Comparison of ENCODE assay signal across 8 mouse cellular contexts in the genomic region with DNA sequence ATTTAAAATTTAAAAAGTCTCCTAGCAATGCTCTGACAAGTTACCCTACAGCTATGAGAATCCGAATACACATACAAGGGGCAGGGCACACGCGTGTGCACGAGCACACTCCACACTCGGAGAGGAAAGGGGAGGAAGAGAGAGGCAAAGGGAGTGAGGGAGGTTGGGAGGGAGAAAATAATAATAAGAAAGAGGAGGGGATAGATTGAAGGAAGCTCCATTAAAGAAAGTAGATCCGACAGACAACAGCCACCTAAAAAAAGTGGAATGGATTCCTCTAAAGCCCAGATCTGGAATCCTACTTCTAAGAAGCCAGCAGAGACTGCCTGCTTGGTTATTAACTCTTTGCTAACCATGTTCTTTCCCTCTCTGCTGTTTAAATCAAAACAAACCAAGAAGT. TPM values are rescaled to one million over a fixed set of nuclear protein-coding genes. Genes with fewer than 3 reads are reported as not detected.
DNase-seq lines count a peak whose midpoint lies in the region; ATAC-seq and TF ChIP-seq lines count a peak whose summit lies in the region.

No protein-coding gene starts in this region.

- no peak for TF ChIP-seq POLR2A in ES-Bruce4 (IDR thresholded peaks at IDR 0.05; ENCODE audit: insufficient read depth, low read length)
- TF ChIP-seq POLR2A in olfactory bulb, adult 2 months (IDR thresholded peaks at IDR 0.05; ENCODE audit: insufficient read depth, low read depth, low read length), result no peak

- H3K4me3 ChIP-seq in ES-Bruce4 (ENCODE audit: low read depth, low read length), result peak overlapping the region; percentile 70
- H3K4me3 ChIP-seq in forebrain, embryonic 12.5 days (replicated peaks), result peak overlapping the region; percentile 34
- peak overlapping the region; percentile 19; the same call in 1 of the 2 replicates for H3K4me3 ChIP-seq in limb, embryonic 11.5 days (ENCODE audit: low read depth, low read length)
- peak overlapping the region; percentile 30 for H3K4me3 ChIP-seq in olfactory bulb, adult 2 months (ENCODE audit: insufficient read depth, low read depth, low read length)

- DNase-seq in 3T3-L1 (ENCODE audit: low read depth, low spot score), result peak; percentile 11
- DNase-seq in limb, embryonic 11.5 days (ENCODE audit: low spot score), result no peak
- DNase-seq in right cerebral cortex, adult 2 months (ENCODE audit: low spot score in 2 of 2), result no peak
- no peak for DNase-seq in layer of hippocampus, adult 8-10 months (ENCODE audit: low spot score in 2 of 2)
- DNase-seq in urinary bladder, postnatal 14 days (ENCODE audit: low spot score), result no peak

- no peak for TF ChIP-seq CTCF in ES-Bruce4 (IDR thresholded peaks at IDR 0.05; ENCODE audit: low read depth, low read length)
- no peak for TF ChIP-seq CTCF in olfactory bulb, adult 2 months (IDR thresholded peaks at IDR 0.05; ENCODE audit: insufficient read depth, low read depth, low read length)

- peak overlapping the region; percentile 51 for H3K4me2 ChIP-seq in forebrain, embryonic 12.5 days
- H3K4me2 ChIP-seq in limb, embryonic 11.5 days (ENCODE audit: low read depth, severe bottlenecking), result peak overlapping the region; percentile 34; the same call in 1 of the 2 replicates

- no peak for TF ChIP-seq EP300 in ES-Bruce4 (IDR thresholded peaks at IDR 0.05; ENCODE audit: insufficient read depth, low read depth, low read length)

- under 1% methylated on average over 6 of the region's 6 CpGs for WGBS in forebrain, embryonic 12.5 days
- WGBS in limb, embryonic 11.5 days, result 7% methylated on average over 6 of the region's 6 CpGs
- 4% methylated on average over 6 of the region's 6 CpGs for WGBS in olfactory bulb, adult 2 months

- ATAC-seq in forebrain, embryonic 12.5 days (ENCODE audit: low FRiP score), result peak; percentile 49; the same call in 1 of the 2 replicates
- no peak for ATAC-seq in limb, embryonic 11.5 days (ENCODE audit: insufficient number of reproducible peaks, low FRiP score, low TSS enrichment, low read depth)

- H3K36me3 ChIP-seq in ES-Bruce4 (ENCODE audit: control insufficient read depth, insufficient read depth, low read length, poor library complexity, severe bottlenecking), result no peaks in the 10 kb centered on the region
- H3K36me3 ChIP-seq in forebrain, embryonic 12.5 days (replicated peaks), result no peaks in the 10 kb centered on the region
- no peaks in the 10 kb centered on the region for H3K36me3 ChIP-seq in limb, embryonic 11.5 days (ENCODE audit: control insufficient read depth, insufficient read depth, low read length)

- H3K9ac ChIP-seq in ES-Bruce4 (ENCODE audit: low read depth, poor library complexity, severe bottlenecking), result no peak overlapping the region
- no peak overlapping the region for H3K9ac ChIP-seq in forebrain, embryonic 12.5 days
- H3K9ac ChIP-seq in limb, embryonic 11.5 days (ENCODE audit: low read length), result no peak overlapping the region

- no peaks in the 10 kb centered on the region for H3K27me3 ChIP-seq in ES-Bruce4 (ENCODE audit: control insufficient read depth, insufficient read depth, low read length, poor library complexity, severe bottlenecking)
- no peaks in the 10 kb centered on the region for H3K27me3 ChIP-seq in forebrain, embryonic 12.5 days
- H3K27me3 ChIP-seq in limb, embryonic 11.5 days (ENCODE audit: control insufficient read depth, insufficient read depth, low read length), result no peaks in the 10 kb centered on the region

- H3K4me1 ChIP-seq in ES-Bruce4 (ENCODE audit: control insufficient read depth, insufficient read depth, low read length), result no peaks in the 10 kb centered on the region
- peaks cover 10% of the 10 kb centered on the region for H3K4me1 ChIP-seq in forebrain, embryonic 12.5 days
- no peaks in the 10 kb centered on the region for H3K4me1 ChIP-seq in limb, embryonic 11.5 days (ENCODE audit: control insufficient read depth, insufficient read depth, low read length)
- no peaks in the 10 kb centered on the region for H3K4me1 ChIP-seq in olfactory bulb, adult 2 months (ENCODE audit: control insufficient read depth, insufficient read depth, low read length)

- no peak overlapping the region for H3K27ac ChIP-seq in ES-Bruce4 (ENCODE audit: insufficient read depth, low read length)
- peak overlapping the region; percentile 53; the same call in 1 of the 2 replicates for H3K27ac ChIP-seq in forebrain, embryonic 12.5 days
- no peak overlapping the region for H3K27ac ChIP-seq in limb, embryonic 11.5 days (replicated peaks; ENCODE audit: low read depth, low read length)
- H3K27ac ChIP-seq in olfactory bulb, adult 2 months (ENCODE audit: insufficient read depth, low read depth, low read length), result no peak overlapping the region

- no peaks in the 10 kb centered on the region for H3K9me3 ChIP-seq in ES-Bruce4 (replicated peaks; ENCODE audit: control insufficient read depth, insufficient read depth, low read length, poor library complexity, severe bottlenecking)
- no peaks in the 10 kb centered on the region for H3K9me3 ChIP-seq in forebrain, embryonic 12.5 days
- H3K9me3 ChIP-seq in limb, embryonic 11.5 days (ENCODE audit: control insufficient read depth, low read length), result no peaks in the 10 kb centered on the region

RNA-seq across cellular contexts. Expression of a gene that starts 26.5 kb away (rescaled TPM):
- polyA plus RNA-seq in ES-Bruce4 (2011; ENCODE audit: insufficient read depth, insufficient read length, low read depth, missing spikeins), result 24.4 and 27.1 TPM in 2 replicates
- polyA plus RNA-seq in forebrain, embryonic 12.5 days (2016; fragmentation: Nextera tagmentation; extraction: Ambion mirVana), result 29.6 and 31.2 TPM in 2 replicates
- polyA plus RNA-seq in limb, embryonic 11.5 days (2014; fragmentation: Nextera tagmentation; extraction: Ambion mirVana), result 14.2 and 16.6 TPM in 2 replicates
- 81.0 and 137 TPM in 2 replicates for polyA plus RNA-seq in olfactory bulb, adult 2 months (2012; ENCODE audit: insufficient read depth, insufficient read length, low replicate concordance, missing spikeins)
- 10 to 100 TPM; 68.4 to 91.8 (median 77.2) TPM for total RNA-seq in layer of hippocampus, adult 8-10 months (2022)

RNA-seq across cellular contexts. Expression of a gene that starts 43.8 kb away (rescaled TPM):
- polyA plus RNA-seq in ES-Bruce4 (2011; ENCODE audit: insufficient read depth, insufficient read length, low read depth, missing spikeins), result not detected in 2 replicates
- 0.15 TPM in 1 of 2 replicates, not detected in the other for polyA plus RNA-seq in forebrain, embryonic 12.5 days (2016; fragmentation: Nextera tagmentation; extraction: Ambion mirVana)
- not detected in 2 replicates for polyA plus RNA-seq in limb, embryonic 11.5 days (2014; fragmentation: Nextera tagmentation; extraction: Ambion mirVana)
- not detected in 2 replicates for polyA plus RNA-seq in olfactory bulb, adult 2 months (2012; ENCODE audit: insufficient read depth, insufficient read length, low replicate concordance, missing spikeins)
- total RNA-seq in layer of hippocampus, adult 8-10 months (2022), result under 1 TPM; 0.23 to 0.61 (median 0.36) TPM

Comparison
In these comparisons a context has a peak if more than half of its experiments do, and no peak if none do; other contexts are left out.
1. H3K4me3 ChIP-seq: peak in every context shown above with its lines; median percentile 70 in ES-Bruce4; 34 in forebrain, embryonic 12.5 days; 30 in olfactory bulb, adult 2 months; 19 in limb, embryonic 11.5 days.